Mouse (Mus musculus) forebrain, embryonic 14.5 days (tissue): ENCODE data around the gene Gm10160. TPM values are rescaled to one million over a fixed set of nuclear protein-coding genes. Genes with fewer than 3 reads are reported as not detected.

ENCODE experiments used
- ATAC-seq: fragments of 200-750 bp; cut with Nextera tagmentation; 2 replicates; pipeline ENCODE4 v1.8.0; 2017; ENCODE audit warnings: mild to moderate bottlenecking, moderate library complexity
- DNase-seq: peaks from one replicate; pipeline ENCODE4 v3.0.0-alpha.2; 2015; ENCODE audit warnings: low spot score
- H3K27ac ChIP-seq: fragments of 300-500 bp; sonication (generic); 2 replicates; pipeline ENCODE4 v1.5.1; 2014; ENCODE audit warnings: low read depth, mild to moderate bottlenecking, control low read depth, low read length, moderate library complexity
- H3K27me3 ChIP-seq: fragments of 300-500 bp; sonication (generic); replicated peaks from 2 replicates; pipeline ENCODE4 v1.6.1; 2014; ENCODE audit warnings: low read length, control low read depth, mixed read lengths; ENCODE audit not compliant: control insufficient read depth, insufficient read depth
- H3K36me3 ChIP-seq: fragments of 300-500 bp; sonication (generic); 2 replicates; pipeline ENCODE4 v1.6.1; 2014; ENCODE audit warnings: low read length, control low read depth; ENCODE audit not compliant: control insufficient read depth, insufficient read depth
- H3K4me1 ChIP-seq: fragments of 300-500 bp; sonication (generic); 2 replicates; pipeline ENCODE4 v1.6.1; 2014; ENCODE audit warnings: antibody characterized with exemption, low read length, control low read depth; ENCODE audit not compliant: control insufficient read depth, insufficient read depth
- H3K4me2 ChIP-seq: fragments of 300-500 bp; sonication (generic); 2 replicates; pipeline ENCODE4 v1.6.1; 2014; ENCODE audit warnings: mild to moderate bottlenecking, control low read depth, low read length
- H3K4me3 ChIP-seq: fragments of 300-500 bp; sonication (generic); 2 replicates; pipeline ENCODE4 v1.5.1; 2014; ENCODE audit warnings: low read depth, low read length, control low read depth
- H3K9ac ChIP-seq: fragments of 300-500 bp; sonication (generic); 2 replicates; pipeline ENCODE4 v1.6.1; 2014; ENCODE audit warnings: mild to moderate bottlenecking, low read length, control low read depth, moderate library complexity
- H3K9me3 ChIP-seq: fragments of 300-500 bp; sonication (generic); replicated peaks from 2 replicates; pipeline ENCODE4 v1.6.1; 2016; ENCODE audit warnings: low read length, control low read depth, mixed read lengths; ENCODE audit not compliant: control insufficient read depth
- WGBS: fragments of 180-500 bp; shearing (Covaris S2); extraction: QIAGEN DNeasy Blood & Tissue Kit; methylation state at CpG from one replicate; pipeline ENCODE4 v1.1.7; 2014; 5-methylcytosine and 5-hydroxymethylcytosine counted together
- polyA plus RNA-seq: library from polyadenylated mRNA; unstranded; fragments of >200 nt; fragmentation: Nextera tagmentation; extraction: Ambion mirVana; gene quantifications from 2 replicates; pipeline ENCODE4 v1.2.1, GENCODE M21; 2014

The Gm10160 gene
- polyA plus RNA-seq, 1 experiment from 2014 or later, result not detected

GRCm38 (mm10) chr7:81851706-81852105, 3.9 kb downstream of the Gm10160 start:
- H3K9ac ChIP-seq, result no peak overlapping the region
- 80% methylated on average over 3 of the region's 3 CpGs for WGBS
- 0 out of 2 replicates have a peak, but pooled peaks cover 5% of the 10 kb centered on the region for H3K4me1 ChIP-seq
- H3K4me3 ChIP-seq, result no peak overlapping the region
- ATAC-seq (no peak), DNase-seq (no peak)
- H3K27me3 ChIP-seq, result no peaks in the 10 kb centered on the region
- no peak overlapping the region for H3K27ac ChIP-seq
- no peaks in the 10 kb centered on the region for H3K36me3 ChIP-seq
- no peaks in the 10 kb centered on the region for H3K9me3 ChIP-seq
- H3K4me2 ChIP-seq, result no peak overlapping the region

GRCm38 (mm10) chr7:81850171-81850570, 5.4 kb downstream of the Gm10160 start:
- Histone ChIP-seq H3K27me3 (no peaks in the 10 kb centered on the region), H3K9ac (no peak overlapping the region)

GRCm38 (mm10) chr7:81849633-81850032, 6.0 kb downstream of the Gm10160 start:
- H3K9me3 ChIP-seq, result no peaks in the 10 kb centered on the region
- ATAC-seq (no peak), DNase-seq (no peak)
- no peak overlapping the region for H3K9ac ChIP-seq
- H3K4me3 ChIP-seq, result no peak overlapping the region
- 0 out of 2 replicates have a peak, but pooled peaks cover 2% of the 10 kb centered on the region for H3K4me1 ChIP-seq
- 95% methylated on average over 7 of the region's 7 CpGs for WGBS
- H3K27ac ChIP-seq, result no peak overlapping the region
- no peaks in the 10 kb centered on the region for H3K36me3 ChIP-seq
- H3K4me2 ChIP-seq, result no peak overlapping the region
- H3K27me3 ChIP-seq, result no peaks in the 10 kb centered on the region

More at GRCm38 (mm10) chr7:81850171-81850570, 5.4 kb downstream of the Gm10160 start:
- no peaks in the 10 kb centered on the region for H3K36me3 ChIP-seq
- no peaks in the 10 kb centered on the region for H3K9me3 ChIP-seq
- 0 out of 2 replicates have a peak, but pooled peaks cover 5% of the 10 kb centered on the region for H3K4me1 ChIP-seq
- DNase-seq, result no peak
- H3K4me3 ChIP-seq, result no peak overlapping the region
- ATAC-seq, result no peak
- H3K4me2 ChIP-seq, result no peak overlapping the region
- no peak overlapping the region for H3K27ac ChIP-seq
- 86% methylated on average over 6 of the region's 6 CpGs for WGBS

GRCm38 (mm10) chr7:81849214-81849613, 6.4 kb downstream of the Gm10160 start:
- 95% methylated on average over 5 of the region's 5 CpGs for WGBS
- Histone ChIP-seq H3K27me3 (no peaks in the 10 kb centered on the region), H3K4me1 (no peaks in the 10 kb centered on the region), H3K36me3 (no peaks in the 10 kb centered on the region), H3K9ac (no peak overlapping the region), H3K9me3 (no peaks in the 10 kb centered on the region), H3K27ac (no peak overlapping the region), H3K4me3 (no peak overlapping the region), H3K4me2 (no peak overlapping the region)
- DNase-seq (no peak), ATAC-seq (no peak)

- H3K27me3 ChIP-seq, result no peaks in the 10 kb centered on the region
- 5% methylated on average over 4 of the region's 4 CpGs for WGBS
- H3K4me1 ChIP-seq, result no peaks in the 10 kb centered on the region
- no peak overlapping the region for H3K4me3 ChIP-seq
- no peaks in the 10 kb centered on the region for H3K9me3 ChIP-seq
- ATAC-seq (peak; percentile 71; the same call in 1 of the 2 replicates), DNase-seq (peak; percentile 63)
- H3K9ac ChIP-seq, result no peak overlapping the region
- H3K36me3 ChIP-seq, result no peaks in the 10 kb centered on the region
- H3K27ac ChIP-seq, result no peak overlapping the region
- no peak overlapping the region for H3K4me2 ChIP-seq
Observed at GRCm38 (mm10) chr7:81847777-81848176, 7.8 kb downstream of the Gm10160 start.

- H3K4me2 ChIP-seq, result no peak overlapping the region
- 32% methylated on average over 8 of the region's 8 CpGs for WGBS
- H3K4me1 ChIP-seq, result no peaks in the 10 kb centered on the region
- no peaks in the 10 kb centered on the region for H3K9me3 ChIP-seq
- no peak overlapping the region for H3K4me3 ChIP-seq
- ATAC-seq (no peak), DNase-seq (peak; percentile 30)
- no peaks in the 10 kb centered on the region for H3K36me3 ChIP-seq
- no peak overlapping the region for H3K9ac ChIP-seq
- no peaks in the 10 kb centered on the region for H3K27me3 ChIP-seq
- H3K27ac ChIP-seq, result no peak overlapping the region
Observed at GRCm38 (mm10) chr7:81847010-81847409, 8.6 kb downstream of the Gm10160 start.

- 91% methylated on average over 8 of the region's 8 CpGs for WGBS
- H3K9me3 ChIP-seq, result no peaks in the 10 kb centered on the region
- no peak overlapping the region for H3K9ac ChIP-seq
- no peaks in the 10 kb centered on the region for H3K36me3 ChIP-seq
- ATAC-seq, result no peak
- H3K27me3 ChIP-seq, result no peaks in the 10 kb centered on the region
- H3K27ac ChIP-seq, result no peak overlapping the region
- H3K4me3 ChIP-seq, result no peak overlapping the region
- no peak overlapping the region for H3K4me2 ChIP-seq
- no peak for DNase-seq
- no peaks in the 10 kb centered on the region for H3K4me1 ChIP-seq
Observed at GRCm38 (mm10) chr7:81846008-81846407, 9.6 kb downstream of the Gm10160 start.

- no peaks in the 10 kb centered on the region for H3K9me3 ChIP-seq
- no peak overlapping the region for H3K27ac ChIP-seq
- no peak overlapping the region for H3K4me3 ChIP-seq
- no peaks in the 10 kb centered on the region for H3K4me1 ChIP-seq
- H3K27me3 ChIP-seq, result no peaks in the 10 kb centered on the region
- ATAC-seq (no peak), DNase-seq (no peak)
- H3K9ac ChIP-seq, result no peak overlapping the region
- WGBS, result 87% methylated on average over 3 of the region's 3 CpGs
- H3K36me3 ChIP-seq, result no peaks in the 10 kb centered on the region
- no peak overlapping the region for H3K4me2 ChIP-seq
Observed at GRCm38 (mm10) chr7:81845313-81845712, 10.3 kb downstream of the Gm10160 start.

GRCm38 (mm10) chr7:81844801-81845200, 10.8 kb downstream of the Gm10160 start:
- H3K4me1 ChIP-seq, result no peaks in the 10 kb centered on the region
- H3K4me2 ChIP-seq, result no peak overlapping the region
- DNase-seq, result no peak
- H3K4me3 ChIP-seq, result no peak overlapping the region
- no peak for ATAC-seq
- no peaks in the 10 kb centered on the region for H3K9me3 ChIP-seq
- 88% methylated on average over 11 of the region's 11 CpGs for WGBS
- no peak overlapping the region for H3K27ac ChIP-seq
- H3K36me3 ChIP-seq, result no peaks in the 10 kb centered on the region
- no peaks in the 10 kb centered on the region for H3K27me3 ChIP-seq
- H3K9ac ChIP-seq, result no peak overlapping the region
